Mouse (Mus musculus) embryonic fibroblast, embryonic 13.5 days (primary cell): ENCODE measurements around the gene Cxcr6. TPM values are rescaled to one million over a fixed set of nuclear protein-coding genes. Genes with fewer than 3 reads are reported as not detected.

Experiments used
- H3K27ac ChIP-seq: 2 replicates; pipeline ENCODE4 v1.5.1; 2012; ENCODE audit warnings: low read length, control low read depth, inconsistent platforms; ENCODE audit not compliant: insufficient read depth
- H3K4me1 ChIP-seq: 2 replicates; pipeline ENCODE4 v1.6.1; 2011; ENCODE audit warnings: low read length; ENCODE audit not compliant: control insufficient read depth, insufficient read depth
- H3K4me3 ChIP-seq: 2 replicates; pipeline ENCODE4 v1.5.1; 2011; ENCODE audit warnings: mild to moderate bottlenecking, control low read depth, low read length; ENCODE audit not compliant: insufficient read depth
- CTCF ChIP-seq: IDR thresholded peaks from 2 replicates; pipeline ENCODE4 v1.5.1; 2011; ENCODE audit warnings: mild to moderate bottlenecking, control low read depth, low read length, moderate library complexity, borderline replicate concordance; ENCODE audit not compliant: insufficient read depth
- POLR2A ChIP-seq: IDR thresholded peaks from 2 replicates; pipeline ENCODE4 v1.6.1; 2011; ENCODE audit warnings: low read depth, mild to moderate bottlenecking, control low read depth, low read length, moderate library complexity
- polyA plus RNA-seq: library from polyadenylated mRNA; stranded (reverse); fragments of >200 nt; gene quantifications from 2 replicates; pipeline ENCODE4 v1.2.4, GENCODE M21; 2011; ENCODE audit warnings: low read depth; ENCODE audit not compliant: missing spikeins, insufficient read length

The Cxcr6 gene
- polyA plus RNA-seq, 1 experiment = 0.91 TPM

GRCm38 (mm10) chr9:123851062-123851712 lies 44.9 kb downstream of the Cxcr6 start:
- TF ChIP-seq CTCF (no peak), POLR2A (no peak; the same call in 1 of the 2 replicates)
- peak overlapping the region; percentile 92 for H3K27ac ChIP-seq

GRCm38 (mm10) chr9:123851713-123852448 lies 45.6 kb downstream of the Cxcr6 start, which contains the start of gene Fyco1:
TSS of gene Fyco1 (minus strand) at chr9:123851899.
- H3K4me1 ChIP-seq = peaks cover 5% of the 10 kb centered on the region; the same call in 1 of the 2 replicates
- peak; percentile 63 for TF ChIP-seq POLR2A
- no peak for TF ChIP-seq CTCF
- peak within 1 kb of the TSS; percentile 79 for H3K4me3 ChIP-seq
- peak within 1 kb of the TSS; percentile 92 for H3K27ac ChIP-seq

More at GRCm38 (mm10) chr9:123851062-123851712, 44.9 kb downstream of the Cxcr6 start:
- Histone ChIP-seq H3K4me3 (peak overlapping the region; percentile 79), H3K4me1 (peaks cover 5% of the 10 kb centered on the region; the same call in 1 of the 2 replicates)

- TF ChIP-seq POLR2A (no peak; the same call in 1 of the 2 replicates), CTCF (no peak)
- peak overlapping the region; percentile 21; the same call in 1 of the 2 replicates for H3K4me3 ChIP-seq
These were observed 46.4 kb downstream of the Cxcr6 start for GRCm38 (mm10) chr9:123852449-123853390.

GRCm38 (mm10) chr9:123856836-123857235 lies 50.6 kb downstream of the Cxcr6 start:
- TF ChIP-seq CTCF = no peak
- no peak for TF ChIP-seq POLR2A
- Histone ChIP-seq H3K4me3 (no peak overlapping the region), H3K4me1 (no peaks in the 10 kb centered on the region), H3K27ac (no peak overlapping the region)

More at GRCm38 (mm10) chr9:123852449-123853390, 46.4 kb downstream of the Cxcr6 start:
- Histone ChIP-seq H3K4me1 (peaks cover 5% of the 10 kb centered on the region; the same call in 1 of the 2 replicates), H3K27ac (no peak overlapping the region)

Other genes starting within 250 kb of the Cxcr6 start
- 0.23 and 0.95 TPM in 2 replicates for gene Slc6a20b, start 173.9 kb upstream of the Cxcr6 start, polyA plus RNA-seq
- not detected in 2 replicates for gene Ccr9, start 128.0 kb upstream of the Cxcr6 start, polyA plus RNA-seq
- gene Slc6a20a, start 127.6 kb upstream of the Cxcr6 start, polyA plus RNA-seq = not detected in 2 replicates
- gene Lztfl1, start 88.8 kb upstream of the Cxcr6 start, polyA plus RNA-seq = 44.1 and 54.5 TPM in 2 replicates
- 25.2 and 29.2 TPM in 2 replicates for gene Fyco1, start 45.4 kb downstream of the Cxcr6 start, polyA plus RNA-seq
- not detected in 2 replicates for gene Xcr1, start 55.6 kb downstream of the Cxcr6 start, polyA plus RNA-seq
- gene Ccr1, start 162.2 kb downstream of the Cxcr6 start, polyA plus RNA-seq = 0.18 TPM in 1 of 2 replicates, not detected in the other
- not detected in 2 replicates for gene Ccr1l1, start 171.9 kb downstream of the Cxcr6 start, polyA plus RNA-seq
- gene Ccr3, start 215.5 kb downstream of the Cxcr6 start, polyA plus RNA-seq = not detected in 2 replicates